ENCODE assay signal across 15 mouse cellular contexts in genomic region chr13:63326015-63326414, GRCm38 (mm10).
"Had no signal": no experiment of that assay in that cellular context is flagged by ENCODE, and none has a peak within 500 bp of the region (broad histone marks: within the 10 kb centered on the region; RNA-seq: fewer than 3 reads in every experiment).

No protein-coding gene starts in this region.

- H3K27ac ChIP-seq: midbrain, embryonic 13.5 days had no signal

- DNase-seq: kidney, adult 18-20 months; kidney, adult 9 months; kidney, postnatal 14 days; left cerebral cortex, postnatal 4 days; lung, adult 2 months; lung, postnatal 14 days; lung, postnatal 4 days; thymus, adult 18-20 months; thymus, postnatal 36 days had no signal

- H3K4me3 ChIP-seq: limb, embryonic 12.5 days; limb, embryonic 15.5 days; midbrain, embryonic 13.5 days; myocyte; neural tube, embryonic 13.5 days had no signal

- H3K36me3 ChIP-seq: limb, embryonic 12.5 days; limb, embryonic 15.5 days; midbrain, embryonic 13.5 days; neural tube, embryonic 13.5 days had no signal

- H3K4me2 ChIP-seq: limb, embryonic 12.5 days; limb, embryonic 15.5 days; midbrain, embryonic 13.5 days; neural tube, embryonic 13.5 days had no signal

- H3K9ac ChIP-seq: limb, embryonic 12.5 days; limb, embryonic 15.5 days; midbrain, embryonic 13.5 days; neural tube, embryonic 13.5 days had no signal

- ATAC-seq: midbrain, embryonic 13.5 days; midbrain, embryonic 16.5 days had no signal

- H3K9me3 ChIP-seq: limb, embryonic 12.5 days; limb, embryonic 15.5 days; midbrain, embryonic 13.5 days; neural tube, embryonic 13.5 days had no signal

- H3K27me3 ChIP-seq: limb, embryonic 12.5 days; limb, embryonic 15.5 days; midbrain, embryonic 13.5 days; neural tube, embryonic 13.5 days had no signal
